Mouse (Mus musculus) ES-Bruce4 (cell line): ENCODE results near the gene Rtn1.

Experiments used
- CTCF ChIP-seq: IDR thresholded peaks from one replicate; pipeline ENCODE4 v1.8.1; 2011; ENCODE audit warnings: low read depth, low read length
- EP300 ChIP-seq: IDR thresholded peaks from 2 replicates; pipeline ENCODE4 v1.6.1; 2011; ENCODE audit warnings: low read depth, low read length; ENCODE audit not compliant: insufficient read depth
- POLR2A ChIP-seq: IDR thresholded peaks from one replicate; pipeline ENCODE4 v1.8.1; 2011; ENCODE audit warnings: low read length; ENCODE audit not compliant: insufficient read depth

- TF ChIP-seq POLR2A (no peak), CTCF (no peak), EP300 (no peak)
Observed at GRCm38 (mm10) chr12:72197925-72198486, 210.8 kb downstream of the Rtn1 start.
